Mouse (Mus musculus) forebrain, embryonic 15.5 days (tissue): ENCODE measurements around the gene Lsm2. TPM values are rescaled to one million over a fixed set of nuclear protein-coding genes. Genes with fewer than 3 reads are reported as not detected.

ENCODE experiments used
- ATAC-seq: fragments of 200-750 bp; cut with Nextera tagmentation; replicated peaks from 2 replicates; pipeline ENCODE4 v1.8.0; 2017; ENCODE audit warnings: mild to moderate bottlenecking, moderate TSS enrichment, moderate library complexity
- H3K27ac ChIP-seq: fragments of 300-500 bp; sonication (generic); replicated peaks from 2 replicates; pipeline ENCODE4 v1.5.1; 2015; ENCODE audit warnings: mild to moderate bottlenecking, inconsistent platforms
- H3K27me3 ChIP-seq: fragments of 300-500 bp; sonication (generic); 2 replicates; pipeline ENCODE4 v1.6.1; 2015; ENCODE audit warnings: inconsistent platforms
- H3K36me3 ChIP-seq: fragments of 300-500 bp; sonication (generic); 2 replicates; pipeline ENCODE4 v1.6.1; 2015; ENCODE audit warnings: mild to moderate bottlenecking, inconsistent platforms
- H3K4me1 ChIP-seq: fragments of 300-500 bp; sonication (generic); 2 replicates; pipeline ENCODE4 v1.6.1; 2015; ENCODE audit warnings: inconsistent platforms
- H3K4me2 ChIP-seq: fragments of 300-500 bp; sonication (generic); replicated peaks from 2 replicates; pipeline ENCODE4 v1.6.1; 2015; ENCODE audit warnings: mild to moderate bottlenecking, inconsistent platforms
- H3K4me3 ChIP-seq: fragments of 300-500 bp; sonication (generic); 2 replicates; pipeline ENCODE4 v1.5.1; 2015; ENCODE audit warnings: mild to moderate bottlenecking, inconsistent platforms
- H3K9ac ChIP-seq: fragments of 300-500 bp; sonication (generic); replicated peaks from 2 replicates; pipeline ENCODE4 v1.6.1; 2015; ENCODE audit warnings: mild to moderate bottlenecking, inconsistent platforms
- H3K9me3 ChIP-seq: fragments of 300-500 bp; sonication (generic); 2 replicates; pipeline ENCODE4 v1.6.1; 2016; ENCODE audit warnings: inconsistent platforms
- WGBS: fragments of 180-500 bp; shearing (Covaris S2); methylation state at CpG from one replicate; pipeline ENCODE4 v1.1.7; 2015; ENCODE audit warnings: mixed read lengths; 5-methylcytosine and 5-hydroxymethylcytosine counted together
- polyA plus RNA-seq: library from polyadenylated mRNA; unstranded; fragments of >200 nt; fragmentation: Nextera tagmentation; extraction: Ambion mirVana; gene quantifications from 2 replicates; pipeline ENCODE4 v1.2.1, GENCODE M21; 2015

Lsm2 gene
- polyA plus RNA-seq, 1 experiment from 2014 or later, result 132 TPM

DNA sequence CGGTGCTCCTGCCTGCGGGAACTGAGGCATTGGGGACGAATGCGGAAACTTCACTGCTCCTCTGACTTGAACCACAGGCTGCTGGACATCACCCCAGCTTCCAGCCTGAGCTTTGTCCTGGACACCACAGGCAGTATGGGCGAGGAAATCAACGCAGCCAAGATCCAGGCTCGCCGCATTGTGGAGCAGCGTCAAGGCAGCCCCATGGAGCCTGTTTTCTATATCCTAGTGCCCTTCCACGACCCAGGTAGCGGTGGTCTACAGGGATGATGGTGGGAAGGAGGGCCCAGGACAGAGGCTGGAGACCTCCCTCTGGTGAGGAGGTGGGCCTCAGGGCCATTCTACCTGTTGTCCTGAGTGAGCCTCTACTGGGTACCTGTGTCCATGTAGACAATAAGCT is 38.2 kb downstream of the Lsm2 start:
- Histone ChIP-seq H3K4me2 (no peak overlapping the region), H3K4me3 (no peak overlapping the region), H3K9ac (no peak overlapping the region), H3K36me3 (peaks cover 18% of the 10 kb centered on the region), H3K27me3 (no peaks in the 10 kb centered on the region), H3K27ac (no peak overlapping the region), H3K4me1 (peaks cover 13% of the 10 kb centered on the region), H3K9me3 (no peaks in the 10 kb centered on the region)
- ATAC-seq, result no peak
- WGBS, result 75% methylated on average over 11 of the region's 11 CpGs

- no peak overlapping the region for H3K9ac ChIP-seq
- H3K27ac ChIP-seq, result no peak overlapping the region
- no peak overlapping the region for H3K4me2 ChIP-seq
- H3K27me3 ChIP-seq, result no peaks in the 10 kb centered on the region
- 89% methylated on average over 8 of the region's 8 CpGs for WGBS
- H3K4me3 ChIP-seq, result no peak overlapping the region
- peaks cover 13% of the 10 kb centered on the region for H3K4me1 ChIP-seq
- peaks cover 11% of the 10 kb centered on the region for H3K36me3 ChIP-seq
- no peaks in the 10 kb centered on the region for H3K9me3 ChIP-seq
- ATAC-seq, result no peak
These were observed 38.9 kb downstream of the Lsm2 start for GRCm38 (mm10) chr17:35020551-35020950.

DNA sequence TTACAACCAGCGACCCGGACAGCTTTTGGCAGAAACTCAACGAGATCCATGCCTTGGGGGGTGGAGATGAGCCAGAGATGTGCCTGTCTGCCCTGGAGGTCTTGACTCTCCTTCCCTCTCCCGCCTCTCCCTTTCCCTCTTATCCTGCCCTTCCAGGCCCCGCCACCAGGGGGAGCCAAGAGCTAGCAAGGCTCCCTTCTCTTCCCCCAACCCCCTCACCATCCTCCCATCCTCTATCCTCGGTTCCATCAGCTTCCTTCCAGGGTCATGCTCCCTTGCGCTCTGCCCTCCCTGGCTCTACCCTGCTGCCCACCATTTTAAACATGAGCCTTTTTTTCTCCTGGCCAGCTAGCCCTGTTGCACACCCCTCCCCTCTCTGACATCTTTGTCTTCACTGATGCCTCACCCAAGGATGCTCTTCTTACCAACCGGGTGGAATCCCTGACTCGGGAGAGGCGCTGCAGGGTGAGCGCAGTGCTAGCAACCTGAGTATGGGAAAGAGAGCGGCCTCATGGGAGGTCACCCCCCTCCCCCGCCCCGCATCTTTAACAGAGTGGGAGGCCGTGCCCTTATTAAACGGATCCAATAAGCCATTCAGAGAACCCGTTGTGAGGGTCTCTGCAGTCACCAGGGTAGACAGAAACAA is 39.6 kb downstream of the Lsm2 start:
- Histone ChIP-seq H3K27ac (0 out of 2 replicates have a peak overlapping the region, but pooled peaks have one; percentile 24), H3K4me2 (peak overlapping the region; percentile 19; the same call in 1 of the 2 replicates), H3K4me1 (peaks cover 16% of the 10 kb centered on the region)

GRCm38 (mm10) chr17:35021842-35022477 is 40.3 kb downstream of the Lsm2 start:
- Histone ChIP-seq H3K27ac (no peak overlapping the region), H3K9ac (no peak overlapping the region), H3K36me3 (no peaks in the 10 kb centered on the region), H3K4me2 (no peak overlapping the region), H3K27me3 (no peaks in the 10 kb centered on the region), H3K4me3 (no peak overlapping the region), H3K9me3 (no peaks in the 10 kb centered on the region), H3K4me1 (peaks cover 18% of the 10 kb centered on the region)
- no peak for ATAC-seq
- WGBS, result 63% methylated on average over 6 of the region's 6 CpGs

More for the DNA sequence above, 39.6 kb downstream of the Lsm2 start:
- Histone ChIP-seq H3K27me3 (no peaks in the 10 kb centered on the region), H3K9ac (0 out of 2 replicates have a peak overlapping the region, but pooled peaks have one; percentile 0), H3K4me3 (no peak overlapping the region), H3K36me3 (peaks cover 4% of the 10 kb centered on the region; the same call in 1 of the 2 replicates), H3K9me3 (no peaks in the 10 kb centered on the region)
- 4% methylated on average over 17 of the region's 17 CpGs for WGBS
- ATAC-seq, result peak; percentile 70

DNA sequence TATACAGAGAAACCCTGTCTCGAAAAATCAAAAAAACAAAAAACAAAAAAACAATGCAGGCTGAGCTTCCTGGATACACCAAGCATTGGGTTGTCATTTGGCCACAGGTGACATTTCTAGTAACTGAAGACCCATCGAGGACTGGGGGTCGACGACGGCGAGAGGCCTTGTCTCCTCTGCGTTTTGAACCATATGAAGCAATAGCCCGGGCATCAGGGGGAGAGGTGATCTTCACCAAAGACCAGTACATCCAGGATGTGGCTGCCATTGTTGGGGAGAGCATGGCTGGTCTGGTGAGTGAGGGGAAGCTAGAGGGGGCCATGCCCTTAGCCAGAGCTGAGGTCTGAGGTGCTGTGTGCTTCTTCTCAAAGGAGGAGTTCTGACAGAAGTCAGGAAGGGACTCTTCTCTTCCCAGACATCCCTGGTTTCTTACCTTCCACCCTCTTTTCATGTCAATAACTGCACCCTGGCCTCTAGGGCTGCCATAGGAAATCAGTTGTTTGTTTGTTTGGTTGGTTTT is 40.9 kb downstream of the Lsm2 start:
- no peak for ATAC-seq
- Histone ChIP-seq H3K9me3 (no peaks in the 10 kb centered on the region), H3K4me2 (no peak overlapping the region), H3K36me3 (no peaks in the 10 kb centered on the region), H3K27ac (no peak overlapping the region), H3K4me1 (peaks cover 24% of the 10 kb centered on the region), H3K4me3 (no peak overlapping the region), H3K9ac (no peak overlapping the region), H3K27me3 (no peaks in the 10 kb centered on the region)
- 94% methylated on average over 8 of the region's 8 CpGs for WGBS

DNA sequence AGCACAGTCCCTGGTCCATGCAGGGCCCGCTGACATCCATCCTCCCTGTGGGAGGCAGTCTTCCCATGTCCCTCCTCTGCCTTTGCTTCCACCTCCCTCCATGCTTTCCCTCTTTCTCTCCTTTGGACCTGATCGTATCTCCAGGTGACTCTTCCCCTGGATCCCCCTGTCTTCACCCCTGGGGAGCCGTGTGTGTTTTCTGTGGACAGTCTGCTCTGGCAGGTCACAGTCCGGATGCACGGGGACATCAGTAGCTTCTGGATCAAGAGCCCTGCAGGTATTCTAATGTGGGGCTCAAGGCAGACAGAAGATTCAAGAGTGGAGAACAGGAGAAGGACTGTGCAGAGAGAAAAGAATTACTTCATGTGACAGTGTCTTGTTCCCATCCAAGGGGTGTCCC is 41.6 kb downstream of the Lsm2 start:
- H3K36me3 ChIP-seq, result no peaks in the 10 kb centered on the region
- 87% methylated on average over 5 of the region's 5 CpGs for WGBS
- peaks cover 29% of the 10 kb centered on the region for H3K4me1 ChIP-seq
- no peak overlapping the region for H3K4me3 ChIP-seq
- no peak overlapping the region for H3K4me2 ChIP-seq
- no peak for ATAC-seq
- no peak overlapping the region for H3K27ac ChIP-seq
- no peak overlapping the region for H3K9ac ChIP-seq
- no peaks in the 10 kb centered on the region for H3K27me3 ChIP-seq
- no peaks in the 10 kb centered on the region for H3K9me3 ChIP-seq

- 92% methylated on average over 4 of the region's 4 CpGs for WGBS
- H3K4me3 ChIP-seq, result no peak overlapping the region
These were observed 42.1 kb downstream of the Lsm2 start for GRCm38 (mm10) chr17:35023756-35024155.

GRCm38 (mm10) chr17:35024261-35024660 is 42.6 kb downstream of the Lsm2 start:
- Histone ChIP-seq H3K9me3 (no peaks in the 10 kb centered on the region), H3K27ac (no peak overlapping the region), H3K27me3 (no peaks in the 10 kb centered on the region), H3K9ac (no peak overlapping the region), H3K4me3 (no peak overlapping the region), H3K36me3 (no peaks in the 10 kb centered on the region), H3K4me2 (no peak overlapping the region), H3K4me1 (peaks cover 29% of the 10 kb centered on the region)
- ATAC-seq, result no peak
- 79% methylated on average over 13 of the region's 13 CpGs for WGBS

More at GRCm38 (mm10) chr17:35023756-35024155, 42.1 kb downstream of the Lsm2 start:
- Histone ChIP-seq H3K4me1 (peaks cover 29% of the 10 kb centered on the region), H3K36me3 (no peaks in the 10 kb centered on the region), H3K9ac (no peak overlapping the region), H3K27ac (no peak overlapping the region), H3K9me3 (no peaks in the 10 kb centered on the region), H3K27me3 (no peaks in the 10 kb centered on the region), H3K4me2 (no peak overlapping the region)
- no peak for ATAC-seq

DNA sequence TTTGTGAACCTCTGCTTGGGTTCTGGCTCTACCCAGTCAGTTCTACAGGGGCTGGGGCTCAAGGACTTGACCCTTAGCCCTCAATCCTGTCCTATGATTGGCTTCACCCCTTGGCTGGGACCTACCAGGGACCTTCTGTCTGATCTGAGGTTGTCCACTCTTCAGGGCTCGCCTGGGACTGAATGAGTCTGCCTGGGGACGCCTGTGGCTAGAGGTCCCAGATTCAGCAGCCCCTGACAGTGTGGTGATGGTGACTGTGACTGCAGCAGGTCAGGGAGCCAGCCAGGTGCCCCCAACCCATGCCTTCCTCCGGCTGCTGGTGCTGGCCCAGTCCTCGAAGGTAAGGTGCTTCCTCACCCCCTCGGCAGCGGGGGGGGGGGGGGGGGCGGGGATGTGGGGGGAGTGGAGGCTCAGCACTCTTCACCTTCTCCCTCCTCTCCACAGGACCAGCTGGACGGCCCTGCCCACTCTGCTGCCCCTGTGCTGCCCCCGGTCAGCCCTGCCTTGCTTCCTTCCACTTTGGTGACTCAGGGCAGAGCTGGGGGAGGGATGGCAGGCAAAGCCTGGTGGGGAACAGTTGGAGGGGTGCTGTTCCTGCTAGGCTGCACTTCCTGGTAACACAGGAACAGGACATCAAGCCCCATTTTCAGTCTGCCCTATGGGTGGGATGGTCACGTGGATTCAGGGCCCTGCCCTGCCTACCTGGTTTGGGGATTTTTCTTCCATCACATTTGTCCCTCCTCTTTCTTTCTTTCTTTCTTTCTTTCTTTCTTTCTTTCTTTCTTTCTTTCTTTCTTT is 43.2 kb downstream of the Lsm2 start:
- no peak overlapping the region for H3K4me2 ChIP-seq
- H3K9ac ChIP-seq, result no peak overlapping the region
- no peak overlapping the region for H3K4me3 ChIP-seq
- no peaks in the 10 kb centered on the region for H3K9me3 ChIP-seq
- no peaks in the 10 kb centered on the region for H3K36me3 ChIP-seq
- no peak for ATAC-seq
- no peak overlapping the region for H3K27ac ChIP-seq
- no peaks in the 10 kb centered on the region for H3K27me3 ChIP-seq
- peaks cover 34% of the 10 kb centered on the region for H3K4me1 ChIP-seq
- WGBS, result 74% methylated on average over 7 of the region's 10 CpGs

DNA sequence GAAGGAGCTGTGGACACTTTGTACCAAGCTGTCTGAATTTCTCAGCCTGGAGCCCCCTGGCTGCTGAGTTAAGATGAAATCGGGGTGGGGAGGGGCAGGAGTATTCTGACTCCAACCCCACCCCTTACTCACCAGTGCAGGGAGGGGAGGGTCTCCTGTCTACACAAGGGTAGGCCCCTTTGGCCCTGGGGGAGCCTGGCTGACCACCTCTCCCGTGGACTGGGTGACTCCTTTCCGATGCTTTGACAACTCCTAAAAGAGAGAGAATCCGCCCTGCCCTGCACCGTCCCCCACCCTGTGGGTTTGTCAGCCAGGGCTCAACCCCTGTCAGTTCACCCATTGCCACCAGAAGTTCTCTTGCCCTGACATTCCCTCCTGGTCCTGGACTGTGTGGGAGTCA is 44.5 kb downstream of the Lsm2 start:
- WGBS, result 82% methylated on average over 5 of the region's 5 CpGs
- Histone ChIP-seq H3K9ac (no peak overlapping the region), H3K36me3 (no peaks in the 10 kb centered on the region), H3K27me3 (no peaks in the 10 kb centered on the region), H3K27ac (peak overlapping the region; percentile 66; the same call in 1 of the 2 replicates), H3K4me2 (no peak overlapping the region), H3K9me3 (no peaks in the 10 kb centered on the region), H3K4me3 (no peak overlapping the region), H3K4me1 (peaks cover 36% of the 10 kb centered on the region)
- no peak for ATAC-seq

DNA sequence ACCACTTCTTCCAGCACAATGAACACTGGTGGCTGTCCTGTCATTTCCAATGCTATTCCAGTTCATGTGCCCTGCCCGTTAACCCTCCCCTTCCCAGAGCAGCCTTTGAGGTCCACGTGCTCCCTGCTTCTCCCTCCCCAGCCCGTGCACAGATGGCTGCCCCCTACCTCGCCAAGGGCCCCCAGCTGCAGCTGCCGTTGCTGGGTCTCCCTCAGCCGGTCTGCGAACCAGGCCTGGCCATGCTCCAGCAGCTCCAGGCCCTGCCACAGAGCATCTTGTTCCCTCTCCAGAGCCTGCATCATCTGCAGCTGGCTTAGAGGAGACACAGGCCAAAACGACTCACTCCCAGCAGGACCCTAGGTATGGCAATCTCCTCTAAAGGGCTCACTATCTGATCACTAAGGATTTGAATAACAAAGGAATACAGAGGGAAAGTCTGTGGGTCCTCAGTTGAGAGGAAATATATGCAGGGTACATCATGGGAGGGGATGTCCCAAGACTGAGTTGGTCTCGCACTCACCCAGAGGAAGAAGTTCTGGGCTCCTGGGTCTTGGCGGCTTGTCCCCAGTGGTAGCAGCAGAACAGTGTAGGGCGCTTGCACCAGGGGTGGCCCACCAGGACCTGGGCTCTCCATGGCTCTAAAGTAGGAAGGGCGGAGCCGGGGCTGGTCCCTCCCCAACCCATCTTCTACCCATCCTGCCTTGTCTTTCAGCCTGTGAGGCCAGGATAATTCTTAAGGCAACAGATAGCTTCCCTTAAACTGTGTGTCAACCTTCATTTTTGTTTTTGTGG is 45.8 kb downstream of the Lsm2 start, which contains the start of gene Sapcd1:
Gene Sapcd1, minus strand, starts transcription at position 740 of the 792 bp plus-strand sequence.
- no peak within 1 kb of the TSS for H3K4me3 ChIP-seq
- ATAC-seq, result peak; percentile 84
- H3K4me2 ChIP-seq, result peak within 1 kb of the TSS; percentile 2; the same call in 1 of the 2 replicates
- H3K27me3 ChIP-seq, result no peaks in the 10 kb centered on the region
- H3K9ac ChIP-seq, result peak within 1 kb of the TSS; percentile 12; the same call in 1 of the 2 replicates
- H3K27ac ChIP-seq, result peak within 1 kb of the TSS; percentile 66
- H3K36me3 ChIP-seq, result no peaks in the 10 kb centered on the region
- H3K9me3 ChIP-seq, result no peaks in the 10 kb centered on the region
- peaks cover 29% of the 10 kb centered on the region for H3K4me1 ChIP-seq
- WGBS, result 32% methylated on average over 13 of the region's 13 CpGs
